Mouse (Mus musculus) stomach, postnatal 0 days (tissue): ENCODE data around the gene Ppm1m.

Experiments used
- CTCF ChIP-seq: IDR thresholded peaks from 2 replicates; pipeline ENCODE4 v1.5.1; 2016; ENCODE audit warnings: antibody characterized with exemption, low read depth, mild to moderate bottlenecking, moderate library complexity
- EP300 ChIP-seq: optimal IDR thresholded peaks from 2 replicates; pipeline ENCODE3; 2016; ENCODE audit warnings: antibody characterized with exemption

DNA sequence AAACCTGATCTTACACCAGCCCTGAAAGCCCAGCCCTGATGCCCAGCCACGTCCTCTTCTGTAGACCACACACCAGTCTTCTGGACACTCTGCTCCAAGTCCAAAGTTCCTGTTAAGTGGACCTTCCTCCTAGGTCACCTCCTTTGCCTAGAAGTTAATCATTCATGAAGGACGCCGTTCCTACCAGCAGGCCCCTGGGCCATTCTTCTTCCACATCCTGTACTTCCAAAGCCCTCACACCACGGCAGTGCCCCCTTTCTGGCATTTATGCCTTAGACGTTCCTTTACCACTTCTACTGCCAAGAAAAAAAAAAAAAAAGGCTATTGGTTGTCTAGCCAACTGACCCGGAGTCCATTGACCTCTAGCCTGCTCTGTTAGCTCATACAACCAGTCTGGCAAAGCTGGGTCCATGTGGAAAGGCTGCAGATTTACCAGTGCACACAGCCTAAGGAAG lies 41.5 kb downstream of the Ppm1m start, which contains the start of gene Glyctk:
- no peak for TF ChIP-seq EP300
- no peak for TF ChIP-seq CTCF
